Mouse (Mus musculus) adrenal gland, adult (tissue): ENCODE measurements at regions not wholly inside any gene's neighbourhood (a gene's known extent, or its start where the extent isn't known, plus 50 kb on each side); places are given as distances from the start of the nearest gene placed in this dataset.
"Not testable (repeated sequence)": the region's sequence is repeated elsewhere in the genome, so short reads cannot be mapped to it uniquely, and the experiment has no call there.

ENCODE experiments used
- DNase-seq, 2 experiments: peaks; one replicate each; pipeline ENCODE4 v3.0.0; 2022 to 2023; ENCODE audit warnings: low spot score in 1 of 2; ENCODE audit not compliant: inconsistent age in 2 of 2

DNA sequence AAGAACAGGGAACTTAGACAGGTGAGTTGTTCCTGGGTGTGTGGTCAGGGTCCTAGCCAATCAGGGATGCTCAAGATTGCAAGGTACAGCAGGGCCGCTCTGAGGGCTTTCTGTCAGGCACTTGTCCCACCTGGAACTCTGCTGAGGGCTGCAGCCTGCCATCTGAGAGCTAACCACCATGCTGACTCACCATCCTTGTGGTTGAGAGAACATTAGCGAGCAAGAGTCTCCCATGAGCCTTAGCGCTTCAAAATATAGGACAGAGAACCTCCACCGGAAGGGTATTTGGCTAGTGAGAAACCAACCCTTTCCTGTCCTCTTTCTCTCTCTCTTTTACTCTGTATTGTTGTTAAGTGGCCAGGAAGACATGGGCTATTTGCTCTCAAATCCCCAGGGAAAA, 104.1 kb upstream of the Rasgrp1 start:
- DNase-seq: no peak

DNA sequence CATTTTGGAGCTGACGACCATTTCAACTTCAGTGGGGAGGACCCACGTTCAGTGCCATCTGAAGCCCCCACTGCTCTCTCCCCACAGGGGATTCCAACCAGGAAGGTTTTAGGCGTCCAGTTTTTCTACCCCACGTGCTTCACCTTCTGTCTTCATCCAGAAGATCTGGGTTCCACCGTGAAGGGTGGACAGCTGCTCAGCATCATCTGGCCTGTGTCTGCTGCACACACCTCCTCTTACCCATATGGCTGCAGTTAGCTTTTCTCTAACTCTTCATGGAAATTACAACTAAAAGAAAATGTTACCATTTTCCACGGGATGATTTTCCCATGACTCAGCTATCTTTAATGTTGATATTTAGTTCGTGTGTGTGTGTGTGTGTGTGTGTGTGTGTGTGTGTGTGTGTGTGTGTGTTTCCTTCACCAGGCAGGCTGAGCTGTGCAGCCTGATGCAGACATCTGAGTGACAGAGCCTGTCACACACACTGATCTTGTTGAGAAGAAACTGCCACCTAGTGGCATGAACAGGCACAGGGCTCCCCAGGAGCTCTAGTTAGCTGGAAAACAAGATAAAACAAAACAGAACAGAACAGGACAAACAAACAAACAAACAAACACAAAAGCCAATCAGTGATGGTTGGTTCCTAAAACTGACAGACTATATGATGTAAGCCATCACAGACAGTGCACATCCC, 107.5 kb upstream of the Rasgrp1 start:
- peak; percentile 15 to 66 for DNase-seq

GRCm38 (mm10) chr2:117451818-117452217, 109.0 kb upstream of the Rasgrp1 start:
- DNase-seq: no peak

GRCm38 (mm10) chr2:117455021-117455739, 112.4 kb upstream of the Rasgrp1 start:
- DNase-seq: no peak

DNA sequence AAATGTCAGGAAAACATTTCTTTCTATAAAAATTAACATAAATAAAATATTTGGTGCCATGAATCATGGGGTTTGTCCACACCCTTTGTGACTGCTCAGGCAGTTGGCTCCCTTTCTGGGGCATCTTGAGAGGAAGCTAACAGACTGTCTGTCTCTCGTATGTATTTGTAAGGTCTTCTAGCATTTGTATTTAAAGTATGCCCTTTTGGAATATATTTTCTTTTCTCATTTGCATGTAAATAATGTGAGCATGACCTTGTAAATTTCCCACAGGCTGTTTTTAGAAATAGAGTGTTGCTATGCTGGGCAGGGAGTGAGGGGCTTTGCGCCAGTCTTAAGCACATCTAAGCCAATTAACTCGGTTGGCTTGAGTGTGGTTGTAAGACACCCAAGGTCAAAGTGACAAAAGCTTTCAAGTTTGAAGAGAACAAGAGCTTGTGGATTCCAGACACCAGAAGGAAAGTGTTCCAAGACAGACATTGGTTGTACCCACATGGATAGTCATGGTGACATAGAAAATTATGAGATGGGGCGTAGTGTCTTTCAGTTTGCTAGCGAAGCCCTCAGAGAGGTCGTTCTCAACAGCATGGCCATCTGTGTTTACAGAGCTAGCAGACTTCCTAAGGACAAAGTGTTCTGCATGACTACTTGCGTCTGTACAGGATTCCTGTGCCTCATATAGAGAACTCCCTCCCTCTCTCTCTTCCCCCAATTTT, 113.1 kb upstream of the Rasgrp1 start:
- no peak for DNase-seq

DNA sequence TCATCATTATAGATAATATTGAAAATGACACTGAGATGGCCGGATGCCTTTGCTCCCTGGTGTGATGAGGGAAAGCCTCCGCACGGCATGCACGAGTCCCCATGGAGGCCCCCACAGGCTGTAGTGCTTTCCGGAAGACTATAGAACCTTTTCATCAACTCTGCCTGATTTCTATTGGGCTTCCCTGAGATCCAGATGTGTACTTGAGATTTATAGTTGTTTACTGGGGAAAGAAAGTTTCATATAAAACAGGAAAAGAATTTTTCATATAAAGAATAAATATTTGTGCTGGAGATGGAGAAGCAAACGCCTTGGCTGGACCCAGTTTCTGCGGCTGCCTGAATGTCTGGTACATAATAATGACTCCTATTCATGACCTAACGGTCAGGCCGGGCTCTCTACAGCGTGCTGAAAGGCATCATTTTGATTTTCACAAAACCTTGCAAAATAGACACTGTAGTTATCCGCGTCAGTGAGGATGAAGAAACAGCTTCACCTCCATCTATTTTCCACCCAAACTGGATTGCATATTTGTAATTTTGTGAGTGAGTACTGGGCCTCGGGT, 113.7 kb upstream of the Rasgrp1 start:
- DNase-seq: no peak

GRCm38 (mm10) chr2:117461541-117462290, 118.9 kb upstream of the Rasgrp1 start:
- DNase-seq: no peak

GRCm38 (mm10) chr2:117474885-117475542, 132.2 kb upstream of the Rasgrp1 start:
- DNase-seq: no peak

- DNase-seq: peak in 1 of 2 experiments; percentile 44
Observed at GRCm38 (mm10) chr2:117475561-117475960, 132.8 kb upstream of the Rasgrp1 start.

DNA sequence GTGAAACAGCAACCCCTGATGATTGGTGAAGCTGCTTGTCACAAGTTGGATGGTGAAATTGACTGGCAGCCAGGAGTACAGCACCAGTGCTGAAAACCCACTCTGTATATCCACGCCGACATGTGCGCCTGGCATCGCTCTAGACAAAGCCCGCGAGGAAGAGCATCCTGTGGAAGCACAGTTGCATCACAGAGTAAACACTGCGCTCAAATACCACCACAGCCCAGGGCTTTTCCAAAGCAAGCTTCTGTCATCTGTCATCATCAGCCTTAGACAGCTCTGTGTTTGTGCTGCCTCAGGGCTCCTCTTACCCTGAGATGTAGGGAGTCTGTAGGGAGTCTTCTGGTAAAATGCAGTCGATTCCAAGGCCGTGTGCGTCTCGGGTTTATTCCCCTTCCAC, 134.7 kb upstream of the Rasgrp1 start:
- DNase-seq: not testable (repeated sequence)

- DNase-seq: not testable (repeated sequence)
Observed at GRCm38 (mm10) chr2:117479244-117480009, 136.6 kb upstream of the Rasgrp1 start.

GRCm38 (mm10) chr2:117486447-117486846, 143.6 kb upstream of the Rasgrp1 start:
- DNase-seq: no peak

GRCm38 (mm10) chr2:117498565-117498964, 155.8 kb upstream of the Rasgrp1 start:
- no peak for DNase-seq

DNA sequence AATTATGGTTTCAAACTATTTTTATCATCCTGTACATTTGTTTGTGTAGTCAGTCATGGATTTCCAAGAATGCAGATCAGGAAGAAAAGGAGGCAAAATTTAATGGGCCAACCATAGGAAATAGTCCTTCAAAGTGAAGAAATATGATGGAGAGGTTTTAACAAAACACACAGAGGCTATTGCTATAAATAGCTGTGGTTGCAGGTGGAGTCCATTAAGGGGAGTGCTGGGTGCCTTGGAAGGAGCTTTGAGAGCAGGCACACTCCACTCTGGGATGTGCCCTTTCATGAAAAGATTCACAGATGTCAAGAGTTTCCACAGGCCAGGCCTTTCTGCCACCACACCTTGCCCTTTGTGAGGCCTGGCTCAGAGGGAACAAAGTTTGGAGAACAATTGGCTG, 159.8 kb upstream of the Rasgrp1 start:
- DNase-seq: no peak

DNA sequence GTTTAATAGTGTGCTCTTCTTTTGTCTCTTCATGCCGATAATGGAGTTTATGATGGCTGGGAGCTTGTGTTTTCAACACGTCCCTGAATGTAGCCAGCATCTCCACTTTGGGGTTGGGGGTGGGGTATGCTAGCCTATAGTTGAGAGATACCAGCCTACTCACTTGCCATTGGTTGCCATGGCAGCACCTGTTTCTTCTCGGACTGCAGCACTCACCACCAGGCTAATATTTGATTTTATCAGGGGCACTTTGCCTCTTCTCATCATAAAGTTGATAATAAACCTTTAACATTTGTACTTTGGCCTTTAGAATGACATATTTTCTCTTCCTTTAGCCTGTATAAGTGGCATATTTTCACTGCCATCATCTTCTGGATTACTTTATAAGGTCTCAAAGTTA, 168.9 kb upstream of the Rasgrp1 start:
- DNase-seq: no peak

DNA sequence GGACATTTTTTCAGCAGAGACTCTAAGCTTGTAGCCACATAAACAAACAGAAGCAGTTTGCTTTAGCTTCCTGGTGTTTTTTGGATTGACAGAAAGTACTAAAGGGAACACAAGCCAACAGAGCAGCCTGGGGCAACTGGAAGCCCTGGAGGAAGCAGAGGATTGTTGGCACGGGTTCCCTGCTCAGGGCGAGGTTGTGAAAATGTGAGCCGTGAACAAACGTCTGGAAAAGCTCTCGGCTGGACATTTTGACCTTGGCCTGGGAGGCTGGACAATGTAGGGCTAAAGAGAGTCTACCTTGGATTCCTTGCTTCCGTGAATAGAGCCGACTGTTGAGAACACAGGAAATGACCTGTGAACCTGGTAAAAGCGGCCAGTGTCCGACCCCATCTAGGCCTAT, 169.8 kb upstream of the Rasgrp1 start:
- peak; percentile 26 to 73 for DNase-seq

GRCm38 (mm10) chr2:117524437-117524836, 181.6 kb upstream of the Rasgrp1 start:
- no peak for DNase-seq

DNA sequence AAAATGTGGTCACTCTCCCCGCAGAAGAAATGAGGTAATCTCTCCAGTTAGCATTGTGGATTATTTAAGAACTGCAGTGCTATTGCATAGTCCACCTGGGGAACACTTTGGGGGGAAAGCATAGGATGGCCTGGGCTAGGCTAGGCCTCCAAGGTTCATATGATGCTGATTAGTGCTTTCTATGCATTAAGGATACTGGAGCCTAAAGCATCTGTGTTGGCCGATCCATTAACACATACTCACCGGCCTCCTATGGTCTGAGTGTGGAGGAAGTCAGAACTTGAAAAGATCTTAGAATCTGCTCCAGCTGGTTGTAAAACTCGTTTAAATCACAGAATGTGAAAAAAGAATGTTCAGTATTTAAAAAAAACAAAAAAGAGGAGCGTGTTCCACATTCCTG, 196.1 kb upstream of the Rasgrp1 start:
- DNase-seq: no peak

- no peak for DNase-seq
Observed at GRCm38 (mm10) chr2:117539285-117539684, 196.5 kb upstream of the Rasgrp1 start.

DNA sequence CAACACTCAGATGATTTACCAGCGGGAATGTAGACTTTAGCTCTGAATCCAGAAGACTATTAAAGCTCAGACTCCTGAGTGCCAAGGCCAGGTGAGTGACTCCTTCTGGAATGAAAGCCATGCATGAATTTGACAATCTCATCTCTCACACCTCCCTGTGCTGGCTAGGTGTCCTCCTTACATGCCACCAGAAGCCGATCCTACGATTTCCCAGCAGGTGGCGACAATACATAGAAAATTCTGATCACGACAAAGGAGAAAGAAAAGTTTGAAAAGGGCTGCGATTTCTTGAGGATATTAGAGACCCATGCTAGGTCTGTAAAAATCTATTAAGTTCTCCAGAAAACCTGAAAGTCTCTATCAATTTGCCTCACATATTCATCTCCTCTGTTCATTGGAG, 198.7 kb upstream of the Rasgrp1 start:
- peak; percentile 62 to 90 for DNase-seq
